Mouse (Mus musculus) left cerebral cortex, adult 2 months (tissue): ENCODE data around the gene Rab35. TPM values are rescaled to one million over a fixed set of nuclear protein-coding genes. Genes with fewer than 3 reads are reported as not detected.

Experiments
- DNase-seq, 2 experiments: peaks; one replicate each; pipeline ENCODE4 v3.0.0; 2021 to 2022; ENCODE audit warnings: low spot score in 2 of 2, mixed read lengths in 1 of 2; ENCODE audit errors: extremely low spot score in 1 of 2
- H3K27ac ChIP-seq: fragments of 200-600 bp; 2 replicates; pipeline ENCODE4 v1.8.1; 2022
- H3K4me3 ChIP-seq: fragments of 200-600 bp; 2 replicates; pipeline ENCODE4 v1.8.1; 2022
- CTCF ChIP-seq: fragments of 200-600 bp; IDR thresholded peaks from 2 replicates; pipeline ENCODE4 v1.8.1; 2022; ENCODE audit warnings: antibody characterized with exemption, mild to moderate bottlenecking, moderate library complexity
- intact Hi-C: fragments of 180-260 bp; cut with DNase I; formaldehyde crosslinking; loops from one replicate; pipeline ENCODE4 v1.15.1; 2025
- total RNA-seq, 2 experiments: library from RNA; stranded (reverse); gene quantifications; 2 replicates each; pipeline ENCODE4 v1.2.3; 2021

Gene Rab35
- total RNA-seq, 2 experiments from 2014 or later = 99.5 to 101 TPM

DNA sequence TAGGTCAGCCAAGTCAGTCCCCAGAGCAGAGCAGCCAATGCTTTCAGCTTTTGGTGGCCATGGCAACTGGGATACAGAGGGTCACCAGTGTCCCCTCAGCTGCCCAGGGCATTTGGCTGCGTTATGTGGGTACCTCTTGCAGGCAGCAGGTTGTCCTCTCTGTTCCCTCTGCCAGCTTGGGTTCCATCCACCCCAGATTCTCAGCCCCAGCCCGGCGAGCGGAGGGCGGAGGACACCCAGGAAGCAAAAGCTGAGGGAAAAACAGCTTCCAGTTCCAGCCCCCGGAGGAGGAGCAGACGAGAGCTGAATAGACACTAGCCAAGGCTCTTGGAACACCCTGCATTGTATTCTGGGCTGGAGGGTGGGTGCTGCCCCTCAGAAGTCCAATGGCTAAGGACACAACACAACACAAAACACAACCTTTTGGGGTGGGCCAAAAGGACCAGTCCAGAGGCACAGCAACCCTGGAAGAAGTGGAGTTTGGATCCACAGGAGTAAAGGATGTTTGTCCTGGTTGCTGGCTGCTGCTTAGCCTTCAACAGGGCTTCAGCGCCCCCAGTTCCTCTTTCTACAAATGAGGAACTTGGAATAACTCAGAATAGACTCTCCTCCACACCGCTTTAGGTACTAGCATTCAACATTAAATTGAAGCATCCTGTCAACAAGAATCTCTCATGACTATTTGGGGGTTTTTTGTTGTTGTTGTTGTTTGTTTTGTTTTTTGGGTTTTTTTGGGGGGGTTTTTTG is 7.8 kb upstream of the Rab35 start:
- TF ChIP-seq CTCF = no peak
- Histone ChIP-seq H3K4me3 (no peak overlapping the region), H3K27ac (peak overlapping the region; percentile 76)
- intact Hi-C loops = no loop called here
- peak in 1 of 2 experiments; percentile 50 for DNase-seq

DNA sequence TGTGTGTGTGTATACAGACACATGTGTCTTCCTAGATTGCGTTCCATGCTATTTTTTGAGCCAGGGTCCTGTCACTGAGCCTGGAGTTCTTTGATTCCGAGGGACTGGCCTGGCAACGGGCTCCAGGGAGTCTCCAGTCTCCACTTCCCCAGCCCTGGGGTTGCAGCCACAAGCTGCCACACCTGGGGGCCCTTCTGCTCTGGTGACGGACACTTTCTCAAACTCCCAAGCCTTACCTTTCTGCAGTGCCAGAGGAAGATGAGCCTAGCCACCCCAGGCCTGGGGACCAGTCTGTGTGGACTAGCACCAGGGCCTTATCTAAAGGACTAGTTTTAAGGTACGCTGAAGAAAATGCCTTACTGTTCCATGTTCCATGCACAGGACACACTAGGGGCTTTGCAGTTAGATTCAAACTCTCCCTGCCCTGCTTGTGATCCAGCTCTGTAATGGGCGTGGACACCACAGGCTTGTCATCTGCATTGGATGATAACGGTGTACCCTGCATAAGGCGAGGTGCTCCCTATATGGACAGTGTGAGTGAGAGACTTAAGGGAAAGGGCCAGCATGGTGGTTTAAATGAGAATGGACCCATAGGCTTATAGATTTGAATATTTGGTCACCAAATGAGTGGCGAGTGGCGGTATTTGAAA is 5.3 kb upstream of the Rab35 start:
- H3K4me3 ChIP-seq = no peak overlapping the region
- DNase-seq = no peak
- TF ChIP-seq CTCF = no peak
- no peak overlapping the region for H3K27ac ChIP-seq
- intact Hi-C loops = no loop called here

DNA sequence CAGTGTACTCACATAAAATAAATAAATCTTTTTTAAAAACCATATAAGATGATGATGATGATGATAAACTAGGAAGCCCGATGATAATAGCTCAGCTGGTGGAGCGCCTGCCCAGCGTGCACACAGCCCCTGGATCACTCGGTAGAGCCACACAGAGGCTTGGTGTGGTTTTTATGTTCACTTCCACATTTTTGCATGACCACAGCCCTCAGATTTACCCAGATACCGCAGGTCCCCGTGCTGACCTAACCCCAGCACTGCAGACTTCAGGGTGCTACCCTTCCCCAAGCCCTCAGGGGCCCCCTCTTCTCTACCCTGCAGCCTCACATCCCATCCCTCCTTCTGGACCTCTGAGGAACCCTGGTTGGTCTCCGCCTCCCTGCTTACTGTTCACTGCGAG is 3.6 kb upstream of the Rab35 start:
- TF ChIP-seq CTCF = no peak
- Histone ChIP-seq H3K4me3 (no peak overlapping the region), H3K27ac (no peak overlapping the region)
- intact Hi-C loops = no loop called here
- no peak for DNase-seq

DNA sequence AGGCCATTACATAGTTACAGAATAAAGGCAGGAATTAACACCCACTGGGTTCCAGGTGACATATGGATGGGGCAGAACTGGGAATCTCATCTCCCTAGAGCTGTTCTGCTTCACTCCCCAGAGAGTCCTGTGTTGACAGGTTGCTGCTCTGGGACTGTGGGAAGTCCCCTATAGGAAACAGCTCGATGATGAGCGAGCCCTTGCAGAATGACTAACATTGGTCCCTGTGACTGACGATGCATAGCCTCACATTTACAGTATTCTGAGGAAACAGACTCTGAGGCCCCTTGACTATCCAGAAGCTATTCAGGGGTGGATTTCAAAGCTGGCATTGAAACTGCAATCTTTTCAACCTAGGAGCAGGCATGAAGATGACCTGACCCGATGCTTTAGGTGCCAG is 2.0 kb upstream of the Rab35 start:
- Histone ChIP-seq H3K4me3 (no peak overlapping the region), H3K27ac (no peak overlapping the region)
- intact Hi-C loops = no loop called here
- TF ChIP-seq CTCF = no peak
- no peak for DNase-seq

DNA sequence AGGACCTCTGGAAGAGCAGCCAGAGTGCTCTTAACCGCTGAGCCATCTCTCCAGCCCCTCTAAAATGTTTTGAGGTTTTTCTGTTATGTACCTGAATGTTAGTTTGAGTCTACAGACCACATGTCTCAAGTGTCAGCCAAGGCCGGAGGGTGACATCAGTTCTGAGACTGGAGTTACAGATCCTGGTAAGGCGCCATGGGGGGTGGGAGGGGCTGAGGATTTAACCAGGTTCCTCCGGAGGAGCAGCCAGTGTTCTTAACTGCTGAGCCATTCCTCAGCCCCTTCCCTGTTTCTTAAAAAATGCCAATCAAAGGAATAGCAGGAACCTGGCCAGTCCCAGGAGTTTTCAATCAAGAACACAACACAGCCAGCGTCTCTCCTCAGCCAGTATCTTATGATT is 1.4 kb upstream of the Rab35 start:
- Histone ChIP-seq H3K4me3 (no peak overlapping the region), H3K27ac (no peak overlapping the region)
- TF ChIP-seq CTCF = no peak
- intact Hi-C loops = no loop called here
- no peak for DNase-seq

DNA sequence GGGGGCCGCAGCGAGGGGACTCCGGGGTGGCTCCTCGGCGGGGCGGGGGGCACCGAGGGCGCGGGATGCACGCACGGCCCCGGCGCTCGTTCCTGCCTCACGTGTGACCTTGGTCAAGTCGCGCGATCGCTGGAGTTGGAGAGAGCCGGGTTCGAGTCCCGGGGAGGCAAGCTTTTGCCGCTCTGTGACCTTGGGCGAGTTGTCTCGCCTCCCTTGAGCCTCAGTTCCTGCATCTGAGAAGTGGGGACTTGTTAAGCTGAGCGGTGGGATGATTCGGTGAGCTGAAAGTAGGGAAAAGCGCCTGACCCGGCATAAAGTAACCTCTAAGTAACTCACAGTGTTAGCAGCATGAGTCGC is 628 bp downstream of the Rab35 start:
- intact Hi-C loops = no loop called here
- Histone ChIP-seq H3K4me3 (peak overlapping the region; percentile 71), H3K27ac (peak overlapping the region; percentile 80)
- no peak for TF ChIP-seq CTCF
- no peak for DNase-seq

- DNase-seq = no peak
- no peak for TF ChIP-seq CTCF
- Histone ChIP-seq H3K27ac (no peak overlapping the region), H3K4me3 (peak overlapping the region; percentile 71)
- intact Hi-C loops = no loop called here
Observed at GRCm38 (mm10) chr5:115633060-115633459, 1.4 kb downstream of the Rab35 start.

DNA sequence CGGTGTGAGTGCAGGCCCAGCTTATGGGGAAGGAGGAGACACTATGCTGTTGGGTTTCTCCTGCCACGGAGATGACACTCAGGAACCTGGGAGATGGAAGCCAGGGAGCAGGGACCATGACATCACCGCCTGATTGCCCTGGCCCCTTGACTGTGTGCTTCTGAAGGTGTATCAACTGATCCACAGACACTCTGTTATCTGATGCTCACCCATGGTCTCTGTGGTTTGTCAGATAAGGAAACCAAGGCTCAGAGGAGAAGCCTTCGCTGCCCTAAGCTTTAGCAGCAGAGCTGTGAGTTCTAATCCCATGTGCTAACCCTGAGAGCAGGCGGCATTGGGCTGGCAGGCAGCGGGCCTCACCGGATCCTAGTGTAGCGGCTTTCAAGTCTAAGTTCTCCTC is 2.3 kb downstream of the Rab35 start:
- intact Hi-C loops = no loop called here
- Histone ChIP-seq H3K4me3 (no peak overlapping the region), H3K27ac (no peak overlapping the region)
- no peak for TF ChIP-seq CTCF
- no peak for DNase-seq

DNA sequence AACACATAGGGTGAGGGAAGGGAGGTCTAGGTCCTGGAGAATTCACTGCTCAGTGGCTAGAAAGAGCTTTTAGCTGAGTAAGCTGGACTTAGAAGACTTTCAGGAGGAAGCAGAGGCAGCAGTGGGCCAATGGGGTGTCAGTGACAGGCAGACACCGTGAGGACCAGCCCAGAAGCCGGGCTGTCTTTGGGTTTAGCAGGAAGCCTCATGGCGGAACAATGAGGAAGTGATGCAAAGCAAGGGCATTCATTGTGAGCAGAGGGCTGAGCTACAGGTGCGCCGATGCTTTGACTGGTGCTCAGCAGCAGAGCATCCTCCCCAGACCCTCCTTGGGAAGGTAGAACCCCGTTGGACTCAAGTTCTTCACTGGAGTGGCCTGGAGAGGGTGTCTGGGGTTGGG is 3.8 kb downstream of the Rab35 start:
- no peak for DNase-seq
- H3K27ac ChIP-seq = no peak overlapping the region
- intact Hi-C loops = no loop called here

DNA sequence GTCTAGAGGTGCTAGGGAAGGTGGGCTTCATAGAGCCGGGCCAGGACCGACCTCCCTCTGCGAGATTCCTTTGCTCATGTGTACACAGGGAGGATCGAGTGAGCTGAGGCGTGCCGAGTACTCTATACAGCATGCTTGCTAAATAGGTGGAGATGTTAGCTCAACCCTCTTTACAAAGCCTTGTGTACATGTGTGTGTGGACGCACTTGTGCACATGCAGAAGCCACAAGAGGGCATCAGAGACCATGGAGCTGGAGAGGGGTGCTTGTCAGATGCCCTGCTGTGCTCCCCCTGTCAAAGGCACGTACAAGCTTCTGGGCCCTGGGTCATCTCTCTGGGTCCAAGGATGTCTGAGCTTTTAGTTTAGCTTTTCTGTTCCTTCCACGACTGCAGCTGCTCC is 12.5 kb downstream of the Rab35 start:
- H3K4me3 ChIP-seq = no peak overlapping the region
- H3K27ac ChIP-seq = no peak overlapping the region
- intact Hi-C loops = no loop called here
- no peak for DNase-seq
- TF ChIP-seq CTCF = peak; percentile 31

More for the DNA sequence above, 3.8 kb downstream of the Rab35 start:
- no peak for TF ChIP-seq CTCF
- H3K4me3 ChIP-seq = no peak overlapping the region

- no peak overlapping the region; the same call in 1 of the 2 replicates for H3K27ac ChIP-seq
- no peak for TF ChIP-seq CTCF
- intact Hi-C loops = no loop called here
- no peak for DNase-seq
- no peak overlapping the region for H3K4me3 ChIP-seq
Observed at GRCm38 (mm10) chr5:115648876-115649275, 17.2 kb downstream of the Rab35 start.

- intact Hi-C loops = loop anchor here (5.0 kb wide), 1 partner anchor 258 kb away; no protein-coding TSS in a partner anchor
- TF ChIP-seq CTCF = no peak
- H3K27ac ChIP-seq = no peak overlapping the region
- DNase-seq = no peak
- H3K4me3 ChIP-seq = no peak overlapping the region
Observed at GRCm38 (mm10) chr5:115649699-115650098, 18.0 kb downstream of the Rab35 start.

GRCm38 (mm10) chr5:115650885-115651284 is 19.2 kb downstream of the Rab35 start:
- intact Hi-C loops = loop anchor here (5.0 kb wide), 1 partner anchor 256 kb away; no protein-coding TSS in a partner anchor
- Histone ChIP-seq H3K4me3 (no peak overlapping the region), H3K27ac (no peak overlapping the region)
- DNase-seq = no peak
- TF ChIP-seq CTCF = no peak
